Mouse (Mus musculus): ENCODE results near the gene Krt28. TPM values are rescaled to one million over a fixed set of nuclear protein-coding genes. Genes with fewer than 3 reads are reported as not detected.

Gene Krt28
- total RNA-seq (2017) = not detected in 2 replicates

GRCm38 (mm10) chr11:99374803-99375202, at the start of gene Krt28:
Gene Krt28 (minus strand): TSS chr11:99374903.
- ATAC-seq (replicated peaks in 1 of 2; ENCODE audit: insufficient read depth in 1 of 2, low FRiP score in 2 of 2, low TSS enrichment in 1 of 2, low read depth in 1 of 2, poor library complexity in 2 of 2, severe bottlenecking in 2 of 2) = no peak

- ATAC-seq (replicated peaks in 1 of 2; ENCODE audit: insufficient read depth in 1 of 2, low FRiP score in 2 of 2, low TSS enrichment in 1 of 2, low read depth in 1 of 2, poor library complexity in 2 of 2, severe bottlenecking in 2 of 2) = no peak
Observed at GRCm38 (mm10) chr11:99422159-99422558, 47.5 kb upstream of the Krt28 start, which contains the start of gene Krt12. Gene Krt12 (minus strand): TSS chr11:99422259.

GRCm38 (mm10) chr11:99420586-99420985, 45.9 kb upstream of the Krt28 start:
- no peak for ATAC-seq (replicated peaks in 1 of 2; ENCODE audit: insufficient read depth in 1 of 2, low FRiP score in 2 of 2, low TSS enrichment in 1 of 2, low read depth in 1 of 2, poor library complexity in 2 of 2, severe bottlenecking in 2 of 2)

- ATAC-seq (replicated peaks in 1 of 2; ENCODE audit: insufficient read depth in 1 of 2, low FRiP score in 2 of 2, low TSS enrichment in 1 of 2, low read depth in 1 of 2, poor library complexity in 2 of 2, severe bottlenecking in 2 of 2) = no peak
Observed at GRCm38 (mm10) chr11:99417819-99418218, 43.1 kb upstream of the Krt28 start.

GRCm38 (mm10) chr11:99416902-99417301, 42.2 kb upstream of the Krt28 start:
- ATAC-seq (replicated peaks in 1 of 2; ENCODE audit: insufficient read depth in 1 of 2, low FRiP score in 2 of 2, low TSS enrichment in 1 of 2, low read depth in 1 of 2, poor library complexity in 2 of 2, severe bottlenecking in 2 of 2) = no peak

- ATAC-seq (replicated peaks in 1 of 2; ENCODE audit: insufficient read depth in 1 of 2, low FRiP score in 2 of 2, low TSS enrichment in 1 of 2, low read depth in 1 of 2, poor library complexity in 2 of 2, severe bottlenecking in 2 of 2) = no peak
Observed at GRCm38 (mm10) chr11:99414463-99415147, 39.9 kb upstream of the Krt28 start.

- no peak for ATAC-seq (replicated peaks in 1 of 2; ENCODE audit: insufficient read depth in 1 of 2, low FRiP score in 2 of 2, low TSS enrichment in 1 of 2, low read depth in 1 of 2, poor library complexity in 2 of 2, severe bottlenecking in 2 of 2)
Observed at GRCm38 (mm10) chr11:99413247-99413646, 38.5 kb upstream of the Krt28 start.

- ATAC-seq (replicated peaks in 1 of 2; ENCODE audit: insufficient read depth in 1 of 2, low FRiP score in 2 of 2, low TSS enrichment in 1 of 2, low read depth in 1 of 2, poor library complexity in 2 of 2, severe bottlenecking in 2 of 2) = no peak
Observed at GRCm38 (mm10) chr11:99406186-99406585, 31.5 kb upstream of the Krt28 start.

- ATAC-seq (replicated peaks in 1 of 2; ENCODE audit: insufficient read depth in 1 of 2, low FRiP score in 2 of 2, low TSS enrichment in 1 of 2, low read depth in 1 of 2, poor library complexity in 2 of 2, severe bottlenecking in 2 of 2) = no peak
Observed at GRCm38 (mm10) chr11:99399956-99400549, 25.4 kb upstream of the Krt28 start.

- no peak for ATAC-seq (replicated peaks in 1 of 2; ENCODE audit: insufficient read depth in 1 of 2, low FRiP score in 2 of 2, low TSS enrichment in 1 of 2, low read depth in 1 of 2, poor library complexity in 2 of 2, severe bottlenecking in 2 of 2)
Observed at GRCm38 (mm10) chr11:99398832-99399231, 24.1 kb upstream of the Krt28 start.

GRCm38 (mm10) chr11:99398084-99398483, 23.4 kb upstream of the Krt28 start:
- no peak for ATAC-seq (replicated peaks in 1 of 2; ENCODE audit: insufficient read depth in 1 of 2, low FRiP score in 2 of 2, low TSS enrichment in 1 of 2, low read depth in 1 of 2, poor library complexity in 2 of 2, severe bottlenecking in 2 of 2)

- no peak for ATAC-seq (replicated peaks in 1 of 2; ENCODE audit: insufficient read depth in 1 of 2, low FRiP score in 2 of 2, low TSS enrichment in 1 of 2, low read depth in 1 of 2, poor library complexity in 2 of 2, severe bottlenecking in 2 of 2)
Observed at GRCm38 (mm10) chr11:99396661-99397060, 22.0 kb upstream of the Krt28 start.

GRCm38 (mm10) chr11:99396034-99396433, 21.3 kb upstream of the Krt28 start:
- no peak for ATAC-seq (replicated peaks in 1 of 2; ENCODE audit: insufficient read depth in 1 of 2, low FRiP score in 2 of 2, low TSS enrichment in 1 of 2, low read depth in 1 of 2, poor library complexity in 2 of 2, severe bottlenecking in 2 of 2)

- ATAC-seq (replicated peaks in 1 of 2; ENCODE audit: insufficient read depth in 1 of 2, low FRiP score in 2 of 2, low TSS enrichment in 1 of 2, low read depth in 1 of 2, poor library complexity in 2 of 2, severe bottlenecking in 2 of 2) = no peak
Observed at GRCm38 (mm10) chr11:99392492-99392891, 17.8 kb upstream of the Krt28 start.

GRCm38 (mm10) chr11:99391375-99391774, 16.7 kb upstream of the Krt28 start:
- ATAC-seq (replicated peaks in 1 of 2; ENCODE audit: insufficient read depth in 1 of 2, low FRiP score in 2 of 2, low TSS enrichment in 1 of 2, low read depth in 1 of 2, poor library complexity in 2 of 2, severe bottlenecking in 2 of 2) = no peak

GRCm38 (mm10) chr11:99390866-99391265, 16.2 kb upstream of the Krt28 start:
- no peak for ATAC-seq (replicated peaks in 1 of 2; ENCODE audit: insufficient read depth in 1 of 2, low FRiP score in 2 of 2, low TSS enrichment in 1 of 2, low read depth in 1 of 2, poor library complexity in 2 of 2, severe bottlenecking in 2 of 2)

GRCm38 (mm10) chr11:99389264-99389663, 14.6 kb upstream of the Krt28 start, which contains the start of gene Krt10:
Gene Krt10 (minus strand): TSS chr11:99389364.
- no peak for ATAC-seq (replicated peaks in 1 of 2; ENCODE audit: insufficient read depth in 1 of 2, low FRiP score in 2 of 2, low TSS enrichment in 1 of 2, low read depth in 1 of 2, poor library complexity in 2 of 2, severe bottlenecking in 2 of 2)

- no peak for ATAC-seq (replicated peaks in 1 of 2; ENCODE audit: insufficient read depth in 1 of 2, low FRiP score in 2 of 2, low TSS enrichment in 1 of 2, low read depth in 1 of 2, poor library complexity in 2 of 2, severe bottlenecking in 2 of 2)
Observed at GRCm38 (mm10) chr11:99388661-99389060, 14.0 kb upstream of the Krt28 start.
